Mouse (Mus musculus): ENCODE measurements around the gene Nfe2l3. TPM values are rescaled to one million over a fixed set of nuclear protein-coding genes. Genes with fewer than 3 reads are reported as not detected.

Nfe2l3 gene
- 0.38 TPM for total RNA-seq (2023)

GRCm38 (mm10) chr6:51432535-51433397, at the start of gene Nfe2l3:
Nfe2l3 (plus strand) TSS chr6:51432670.

GRCm38 (mm10) chr6:51469715-51470310, 37.3 kb downstream of the Nfe2l3 start, which contains the start of gene Hnrnpa2b1:
Hnrnpa2b1 (minus strand) TSS chr6:51469894.

GRCm38 (mm10) chr6:51470311-51471178, 38.1 kb downstream of the Nfe2l3 start, which contains the start of gene Cbx3:
Cbx3 (plus strand) TSS chr6:51470360.

Other genes with a start within 250 kb of the Nfe2l3 start
- 860 TPM for gene Hnrnpa2b1, start 37.2 kb downstream of the Nfe2l3 start, total RNA-seq (2023)
- gene Cbx3, start 37.7 kb downstream of the Nfe2l3 start, total RNA-seq (2023) = 107 TPM
- gene Snx10, start 91.2 kb downstream of the Nfe2l3 start, total RNA-seq (2023) = 7.8 TPM